Mouse (Mus musculus) liver, embryonic 14.5 days (tissue): ENCODE data around the gene Ldha.

ENCODE experiments used
- CTCF ChIP-seq: IDR thresholded peaks from 2 replicates; pipeline ENCODE4 v1.5.1; 2016; ENCODE audit warnings: antibody characterized with exemption, low read depth, control low read depth
- EP300 ChIP-seq: IDR thresholded peaks from 2 replicates; pipeline ENCODE4 v1.6.1; 2016; ENCODE audit warnings: antibody characterized with exemption, low read depth

GRCm38 (mm10) chr7:46860996-46861395 lies 19.7 kb downstream of the Ldha start, which contains the start of gene Ldhc:
- TF ChIP-seq CTCF (no peak), EP300 (no peak)
